Mouse (Mus musculus) adipocyte (in vitro differentiated cells): ENCODE data around the gene Clvs2.

Experiments used
- DNase-seq: peaks from one replicate; pipeline ENCODE4 v3.0.0-alpha.2; 2016; ENCODE audit warnings: low spot score

The Clvs2 gene

DNA sequence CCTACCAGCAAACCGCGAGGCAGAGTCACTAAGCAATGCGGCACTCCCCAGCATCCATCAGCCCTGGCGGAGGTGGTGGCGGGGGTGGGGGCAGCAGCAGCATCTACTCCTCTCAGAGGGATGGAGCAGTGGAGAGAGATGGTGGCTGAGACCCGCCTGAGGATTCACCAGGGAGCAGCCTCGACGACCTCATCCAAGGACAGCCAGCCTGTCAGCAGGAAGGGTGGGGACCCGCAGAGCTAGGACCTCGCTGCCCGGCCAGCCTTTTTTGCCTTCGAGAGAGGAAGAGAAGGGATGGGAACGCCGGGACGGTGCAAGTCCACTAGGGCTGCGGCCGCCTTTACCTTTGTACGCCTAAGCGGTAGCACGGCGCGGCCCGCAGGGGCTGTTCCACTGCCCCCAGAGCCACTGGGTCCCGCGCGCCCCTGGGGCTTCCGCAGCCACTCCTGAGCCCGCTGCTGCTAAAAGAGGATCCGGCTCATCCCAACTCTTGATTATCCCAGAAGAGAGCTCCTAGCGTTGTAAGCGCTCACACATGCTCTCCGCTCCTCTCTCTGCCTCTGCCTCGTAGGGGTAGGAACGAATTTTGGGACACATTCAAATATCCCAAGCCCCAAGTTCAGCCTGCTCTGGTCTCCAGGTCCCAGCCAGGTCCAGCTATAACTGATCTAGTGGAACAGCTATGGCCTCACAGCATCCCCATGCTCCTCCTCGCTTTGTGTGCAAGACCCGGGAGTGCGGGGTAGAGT is at the start of gene Clvs2:
Gene Clvs2 (minus strand): TSS at position 639 of the 749 bp plus-strand sequence.
- no peak for DNase-seq

DNA sequence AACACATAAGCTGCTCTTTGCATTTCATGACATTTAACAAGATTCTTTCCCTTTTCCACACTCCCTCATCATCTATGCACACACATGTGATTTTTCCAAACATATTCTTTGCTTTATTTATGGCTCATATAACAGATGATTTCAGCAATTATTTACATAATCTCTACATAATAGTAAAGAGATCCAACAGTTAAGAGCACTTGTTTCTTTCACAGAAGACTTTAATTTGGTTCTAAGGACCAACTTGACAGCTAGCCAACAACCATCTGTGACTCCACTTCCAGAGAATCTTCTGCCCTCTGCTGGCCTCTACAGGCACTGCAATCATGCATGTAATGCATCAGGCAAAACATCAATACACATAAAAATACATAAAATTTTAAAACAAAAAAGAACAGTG is 28.6 kb upstream of the Clvs2 start:
- peak; percentile 21 for DNase-seq

DNA sequence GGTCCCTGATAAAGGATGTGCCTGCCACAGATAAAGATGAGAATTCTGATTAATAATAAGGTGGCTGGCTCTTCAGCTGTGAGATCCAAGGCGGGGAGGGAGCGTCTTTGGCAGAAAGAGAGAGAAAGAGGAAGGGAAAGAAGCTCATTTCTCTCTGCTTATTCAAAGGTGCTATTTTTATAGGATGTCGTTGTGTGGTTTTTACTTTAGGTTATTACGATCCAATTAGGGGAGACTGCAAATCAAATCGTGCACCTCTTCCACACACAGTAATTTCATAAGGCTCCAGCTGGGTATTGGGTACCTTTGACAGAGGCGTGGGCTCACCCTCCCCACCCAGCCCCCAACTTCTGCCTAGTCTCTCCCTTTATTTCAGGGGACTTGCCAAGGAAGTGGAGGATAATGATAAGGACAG is 985 bp downstream of the Clvs2 start:
- DNase-seq: no peak

GRCm38 (mm10) chr10:33622700-33623099 is 1.9 kb downstream of the Clvs2 start:
- DNase-seq: no peak

GRCm38 (mm10) chr10:33616207-33616606 is 8.4 kb downstream of the Clvs2 start:
- no peak for DNase-seq

- no peak for DNase-seq
Observed at GRCm38 (mm10) chr10:33613197-33613596, 11.4 kb downstream of the Clvs2 start.

DNA sequence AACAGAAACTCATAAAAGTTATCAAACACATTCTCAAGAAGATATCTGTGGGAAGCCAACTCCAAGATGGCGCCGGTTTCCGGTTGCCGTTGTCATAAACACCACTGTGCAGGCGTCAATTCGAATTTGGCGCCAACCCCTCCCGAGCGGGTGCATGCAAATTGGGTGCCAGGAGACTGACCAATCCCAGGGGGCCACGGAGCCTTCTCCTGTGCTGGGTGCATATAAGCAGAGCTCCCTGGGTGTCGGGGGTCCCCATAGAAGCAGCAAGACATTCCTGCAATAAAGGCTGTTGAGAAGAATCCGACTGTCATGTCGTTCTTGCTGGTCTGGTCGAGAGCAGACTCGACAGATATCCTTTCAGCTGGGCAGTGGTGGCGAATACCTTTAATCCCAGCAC is 31.8 kb downstream of the Clvs2 start:
- no peak for DNase-seq

- no peak for DNase-seq
Observed at GRCm38 (mm10) chr10:33588800-33589199, 35.8 kb downstream of the Clvs2 start.

DNA sequence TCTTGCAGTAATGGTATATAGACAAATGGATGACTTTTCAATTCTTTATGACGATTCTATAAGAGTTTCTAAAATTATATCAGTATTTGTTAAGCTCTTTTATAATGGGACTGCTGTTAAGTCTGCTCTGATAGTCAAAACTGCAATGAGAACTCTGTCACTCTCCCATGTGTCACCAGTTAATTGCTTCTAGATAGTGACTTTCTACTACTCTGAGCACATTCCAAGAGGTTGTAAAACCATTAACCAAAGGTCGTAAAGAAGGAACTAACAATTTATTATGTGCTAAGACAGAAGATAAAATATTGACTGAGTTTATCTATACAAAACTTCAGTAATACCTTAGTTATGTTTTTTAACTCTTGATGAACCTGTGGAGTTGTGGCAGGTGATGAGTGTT is 37.5 kb downstream of the Clvs2 start:
- DNase-seq: no peak

DNA sequence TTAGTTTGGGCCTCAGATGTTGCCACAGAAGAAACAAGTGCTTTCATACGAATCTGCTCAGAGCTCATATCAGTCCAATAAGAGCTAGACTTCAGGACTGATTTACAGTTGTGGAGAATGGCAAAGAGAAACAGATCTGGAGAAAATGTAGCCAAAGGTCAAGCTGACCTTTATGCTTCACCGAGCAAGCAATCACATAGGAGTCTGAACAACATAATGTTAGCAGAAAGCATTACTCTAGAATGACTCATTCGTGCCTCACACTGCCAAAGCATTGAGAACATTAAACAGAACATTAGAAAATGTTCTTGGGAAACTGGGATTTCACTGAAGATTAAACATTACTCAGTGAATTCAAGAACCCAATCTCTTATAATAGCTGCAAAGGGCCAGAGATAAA is 66.5 kb downstream of the Clvs2 start:
- no peak for DNase-seq

GRCm38 (mm10) chr10:33540331-33540730 is 84.2 kb downstream of the Clvs2 start:
- DNase-seq: no peak
